Mouse (Mus musculus): ENCODE data around the gene Manbal.

Gene Manbal

GRCm38 (mm10) chr2:157412497-157412896, 45.1 kb downstream of the Manbal start:
- DNase-seq (ENCODE audit: low spot score): no peak

- DNase-seq (ENCODE audit: low spot score): no peak
Observed at GRCm38 (mm10) chr2:157417229-157417628, 49.8 kb downstream of the Manbal start.

- no peak for DNase-seq (ENCODE audit: low spot score)
Observed at GRCm38 (mm10) chr2:157418206-157418605, 50.8 kb downstream of the Manbal start, which contains the start of gene Src. Src (plus strand) TSS chr2:157418444.

DNA sequence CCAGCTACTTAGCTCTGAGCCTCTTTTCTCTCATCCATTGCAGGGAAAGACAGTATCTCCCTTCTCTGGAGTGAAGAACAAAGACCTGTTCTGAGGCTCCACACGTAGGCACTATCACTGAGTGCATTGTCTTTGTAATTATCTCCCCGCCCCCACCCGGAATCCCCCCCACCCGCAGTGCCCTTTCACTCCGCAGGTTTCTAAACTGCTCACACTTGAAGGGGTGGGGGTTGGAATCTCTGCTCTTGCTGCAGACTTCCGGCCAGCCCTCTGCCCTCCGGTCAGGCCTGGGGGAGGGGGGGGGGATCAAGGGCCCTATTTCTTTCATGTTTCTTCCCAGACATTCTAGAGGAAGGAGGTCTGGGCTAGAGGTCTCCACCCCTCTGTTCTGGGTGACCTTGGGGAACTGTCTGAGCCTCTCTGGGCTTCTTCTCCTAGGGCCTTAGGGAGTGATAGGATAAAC, 51.2 kb downstream of the Manbal start:
- peak; percentile 27 for DNase-seq (ENCODE audit: low spot score)

DNA sequence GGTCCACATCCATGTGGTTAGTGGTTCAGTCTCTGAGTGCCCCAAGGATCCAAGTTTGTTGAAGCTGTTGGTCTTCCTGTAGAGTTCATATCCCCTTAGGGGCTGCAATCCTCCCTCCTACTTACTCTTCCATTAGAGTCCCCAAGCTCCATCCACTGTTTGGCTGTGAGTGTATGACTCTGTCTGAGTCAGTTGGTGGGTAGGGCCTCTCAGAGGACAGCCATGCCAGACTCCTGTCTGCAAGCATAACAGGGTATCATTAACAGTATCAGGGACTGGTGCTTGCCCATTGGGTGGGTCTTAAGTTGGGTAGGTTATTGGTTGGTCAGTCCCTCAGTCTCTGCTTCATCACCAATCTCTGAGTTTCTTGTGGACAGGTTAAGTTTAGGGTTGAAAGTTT, 52.1 kb downstream of the Manbal start:
- no peak for DNase-seq (ENCODE audit: low spot score)

DNA sequence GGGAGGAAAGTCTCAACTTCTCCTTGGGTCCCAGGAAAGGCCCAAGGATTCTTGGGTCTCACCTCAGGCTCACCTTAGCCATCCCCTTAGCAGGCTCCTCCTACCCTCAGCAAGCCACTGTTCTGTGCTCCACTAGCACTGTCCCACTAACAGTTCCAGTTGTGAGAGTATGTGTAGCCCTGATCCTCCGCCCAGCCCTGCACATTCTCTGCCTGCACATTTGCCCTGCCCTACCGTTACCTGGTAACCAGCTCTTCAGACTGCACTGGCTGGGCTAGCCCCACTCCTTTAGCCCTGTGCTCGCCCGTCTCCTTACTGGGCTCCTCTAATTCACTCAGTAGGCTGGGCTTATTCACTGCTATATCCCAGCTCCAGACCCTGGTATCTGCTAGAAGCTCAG, 53.0 kb downstream of the Manbal start:
- DNase-seq (ENCODE audit: low spot score): no peak

DNA sequence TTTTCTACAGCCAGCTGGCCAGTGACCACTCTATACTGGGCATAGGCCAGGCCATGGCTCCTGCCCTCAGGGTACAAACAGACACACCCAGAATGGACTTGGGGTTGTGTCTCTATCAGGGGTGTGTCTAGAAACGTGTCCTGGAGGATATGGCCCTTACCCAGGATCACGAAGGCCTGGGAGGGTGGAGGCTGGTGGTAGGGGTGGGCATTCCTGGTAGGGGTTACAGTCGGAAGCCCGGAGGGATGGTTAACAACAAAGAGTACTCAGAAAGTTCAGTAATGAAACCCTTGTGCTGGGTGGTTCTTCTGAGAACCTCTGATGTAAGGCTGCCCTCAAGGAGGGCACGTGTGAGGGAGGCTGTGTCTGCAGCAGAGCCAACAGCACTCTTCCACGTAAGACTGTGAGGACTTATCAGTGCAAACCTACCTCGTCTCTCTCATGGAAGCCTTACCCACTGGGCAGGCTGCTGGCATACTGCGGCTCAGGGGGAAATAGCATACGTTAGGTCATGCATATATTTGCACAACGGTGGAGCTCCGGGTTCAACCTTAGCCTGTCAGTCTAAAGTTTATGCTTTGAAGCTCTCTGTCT, 54.8 kb downstream of the Manbal start:
- no peak for DNase-seq (ENCODE audit: low spot score)

- DNase-seq (ENCODE audit: low spot score): peak; percentile 78
Observed at GRCm38 (mm10) chr2:157422854-157423705, 55.7 kb downstream of the Manbal start.

DNA sequence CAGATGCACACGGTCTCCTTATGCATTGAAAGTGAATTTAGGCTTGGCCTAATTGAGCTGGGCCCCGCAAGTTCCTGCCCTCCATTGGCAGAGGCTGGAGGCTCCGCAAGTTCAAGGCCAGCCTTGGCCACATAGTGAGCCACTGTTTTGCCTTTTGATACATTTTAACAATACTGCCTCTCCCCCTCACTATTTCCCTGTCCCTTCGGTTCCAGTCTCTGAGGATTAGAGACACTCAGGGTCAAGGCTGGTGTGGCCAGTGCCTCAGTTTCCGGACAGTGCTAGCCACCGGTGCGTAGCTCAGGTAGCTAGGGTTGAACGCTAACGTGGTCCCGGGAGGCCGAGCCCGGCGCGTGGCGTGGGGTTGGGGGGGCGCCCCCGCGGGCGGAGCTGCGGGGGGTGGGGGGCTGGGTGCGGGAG, 56.3 kb downstream of the Manbal start:
- peak; percentile 53 for DNase-seq (ENCODE audit: low spot score)

DNA sequence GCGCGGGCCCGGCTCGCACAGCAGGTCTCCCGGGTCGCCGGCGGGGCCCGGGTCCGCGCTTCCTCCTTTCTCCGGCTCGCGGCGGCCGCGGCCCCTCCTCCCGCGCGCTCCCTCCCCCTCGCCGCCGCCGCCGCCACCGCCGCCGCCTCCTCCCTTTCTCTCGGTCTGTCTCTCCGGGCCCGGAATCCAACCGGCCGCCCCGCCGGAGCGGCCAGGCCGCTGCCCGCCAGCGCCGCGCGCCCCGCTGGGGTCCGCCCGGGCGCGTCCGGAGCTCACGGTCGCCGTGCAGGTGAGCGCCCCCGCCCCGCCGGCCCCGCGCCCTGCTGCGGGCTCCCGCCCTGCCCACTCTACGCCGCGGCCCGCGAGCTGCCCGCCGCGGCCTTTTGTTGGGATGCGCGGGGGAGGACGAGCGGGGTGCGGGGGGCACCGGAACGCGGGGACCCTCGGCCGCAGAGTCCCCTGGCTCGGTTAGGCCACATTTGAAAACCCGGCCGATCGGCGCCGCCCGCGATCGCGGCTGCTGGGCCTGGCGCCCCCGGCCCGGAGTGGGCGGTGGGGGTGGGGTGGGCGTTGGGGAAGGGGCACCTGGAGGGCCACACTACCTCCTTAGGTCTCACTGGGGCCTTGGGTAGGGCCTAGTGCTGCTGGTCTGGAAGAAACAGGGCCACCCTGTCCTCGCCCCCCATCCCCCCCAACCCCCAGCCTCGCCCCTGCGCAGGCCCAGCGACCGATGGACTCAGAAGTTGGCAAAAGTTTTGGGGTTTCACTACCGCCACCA, 56.9 kb downstream of the Manbal start:
- DNase-seq (ENCODE audit: low spot score): peak; percentile 40

GRCm38 (mm10) chr2:157424904-157425642, 57.7 kb downstream of the Manbal start:
- no peak for DNase-seq (ENCODE audit: low spot score)

- DNase-seq (ENCODE audit: low spot score): no peak
Observed at GRCm38 (mm10) chr2:157425643-157425988, 58.2 kb downstream of the Manbal start.

GRCm38 (mm10) chr2:157426171-157426570, 58.8 kb downstream of the Manbal start:
- DNase-seq (ENCODE audit: low spot score): peak; percentile 45

DNA sequence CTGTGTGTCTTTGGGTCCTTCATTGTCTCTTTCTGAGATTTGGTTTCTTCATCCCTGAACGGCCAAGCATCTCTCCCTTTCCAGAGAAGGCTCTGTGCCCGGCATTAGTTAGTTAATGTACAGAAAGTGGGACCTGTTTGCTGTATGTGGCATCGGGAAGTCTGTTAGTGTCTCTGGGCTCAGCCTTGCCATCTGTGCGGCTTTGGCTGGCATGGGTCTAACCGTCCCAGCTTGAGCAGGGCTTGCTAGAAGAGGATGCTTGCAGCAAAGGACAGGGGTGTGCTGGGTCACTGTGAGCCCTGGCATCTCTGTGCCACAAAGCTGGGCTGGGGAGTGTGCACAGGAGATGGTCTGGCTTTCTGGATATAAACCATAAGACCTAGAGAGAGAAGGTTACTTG, 59.8 kb downstream of the Manbal start:
- no peak for DNase-seq (ENCODE audit: low spot score)

GRCm38 (mm10) chr2:157428351-157429139, 61.2 kb downstream of the Manbal start:
- no peak for DNase-seq (ENCODE audit: low spot score)

- DNase-seq (ENCODE audit: low spot score): no peak
Observed at GRCm38 (mm10) chr2:157429735-157430134, 62.3 kb downstream of the Manbal start.

- DNase-seq (ENCODE audit: low spot score): no peak
Observed at GRCm38 (mm10) chr2:157430667-157431429, 63.5 kb downstream of the Manbal start.

DNA sequence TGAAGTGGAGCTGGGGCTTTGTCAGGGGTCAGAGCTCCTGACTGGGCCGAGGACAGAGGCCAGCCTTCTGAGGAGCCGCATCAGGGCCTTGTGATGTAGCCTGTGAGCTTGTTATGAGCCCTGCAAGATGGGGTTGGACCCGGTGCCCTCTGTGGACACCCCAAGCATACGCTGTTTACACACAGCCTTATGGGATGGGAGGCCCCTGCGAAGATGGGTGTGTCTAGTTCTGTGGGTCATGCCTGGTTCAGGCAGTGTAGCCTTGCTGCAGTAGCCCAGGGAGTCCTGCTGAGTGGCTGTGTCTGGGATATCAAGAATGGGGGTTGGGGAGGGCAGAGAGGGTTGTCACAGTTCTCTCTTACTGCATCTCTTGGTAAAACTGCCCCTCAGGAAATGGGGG, 64.5 kb downstream of the Manbal start:
- no peak for DNase-seq (ENCODE audit: low spot score)

- no peak for DNase-seq (ENCODE audit: low spot score)
Observed at GRCm38 (mm10) chr2:157432476-157432875, 65.1 kb downstream of the Manbal start.

DNA sequence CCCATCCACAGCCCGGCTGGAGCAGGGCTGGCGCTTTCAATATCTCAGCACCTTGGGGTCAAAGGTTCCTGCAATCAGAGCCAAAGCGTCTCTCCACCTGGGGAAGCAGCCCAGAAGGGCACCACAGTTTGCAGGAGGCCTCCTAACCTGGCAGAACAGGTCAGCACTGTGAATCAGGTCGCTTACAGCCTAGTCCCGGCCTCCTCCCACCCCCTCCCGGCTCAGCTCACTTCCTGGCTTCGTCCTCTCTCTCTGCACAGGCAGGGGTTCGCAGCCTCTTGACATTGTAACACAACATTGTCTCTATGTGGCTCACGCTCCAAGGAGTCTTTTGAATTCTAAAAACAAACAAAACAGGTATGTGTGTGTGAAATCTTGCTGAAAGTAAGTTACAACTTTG, 66.6 kb downstream of the Manbal start:
- DNase-seq (ENCODE audit: low spot score): peak; percentile 25

Data from embryo, embryonic 10 days (tissue).